Mouse (Mus musculus): ENCODE measurements around the gene Abhd14b.
"Not testable (repeated sequence)": the region's sequence is repeated elsewhere in the genome, so short reads cannot be mapped to it uniquely, and the experiment has no call there.

Gene Abhd14b

DNA sequence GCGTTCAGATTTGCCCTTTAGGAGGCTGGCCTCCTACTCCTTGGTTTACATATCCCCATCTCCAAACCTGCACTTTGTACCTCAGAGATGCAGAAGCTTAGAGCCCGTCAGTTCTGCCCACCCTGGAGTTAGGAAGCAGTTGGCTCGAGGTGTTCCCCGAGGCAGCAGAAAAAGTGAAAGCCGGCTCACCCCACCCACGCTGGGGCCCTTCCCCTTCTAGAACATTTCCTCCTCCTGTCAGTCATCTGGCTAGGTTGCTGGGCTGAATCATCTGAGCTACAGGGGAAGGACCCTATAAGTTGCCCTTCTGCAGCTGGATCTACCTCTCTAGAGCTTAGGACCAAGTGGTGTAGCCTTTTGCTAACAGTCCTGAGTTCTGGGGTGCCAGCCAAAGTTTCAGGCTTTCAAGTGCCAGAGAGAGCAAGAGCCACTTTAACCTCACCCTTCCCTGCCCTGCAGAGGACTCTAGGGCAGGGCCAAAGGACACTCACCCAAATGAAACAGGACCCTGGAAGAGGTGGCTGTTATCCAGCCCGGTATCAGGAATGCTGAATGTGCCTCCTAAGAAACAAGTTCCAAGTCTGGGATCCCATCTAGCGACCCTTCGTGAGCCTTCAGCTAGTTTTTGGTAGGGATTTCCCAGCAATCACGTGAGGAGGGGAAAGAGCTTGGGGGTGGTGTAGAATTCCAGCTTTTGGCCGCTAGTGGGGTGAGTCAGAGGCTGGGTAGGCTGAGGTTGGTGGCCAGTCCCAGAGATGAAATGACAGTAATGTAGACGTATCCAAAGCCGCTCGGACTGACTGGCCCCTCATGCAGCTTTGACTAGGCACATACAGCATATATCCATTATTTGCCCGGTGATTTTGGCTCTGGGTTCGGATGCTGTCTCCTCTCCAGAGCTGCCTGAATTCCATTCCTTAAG, 29.0 kb downstream of the Abhd14b start:
- peak; percentile 19; the same call in 1 of the 2 replicates for ATAC-seq (ENCODE audit: low TSS enrichment)

DNA sequence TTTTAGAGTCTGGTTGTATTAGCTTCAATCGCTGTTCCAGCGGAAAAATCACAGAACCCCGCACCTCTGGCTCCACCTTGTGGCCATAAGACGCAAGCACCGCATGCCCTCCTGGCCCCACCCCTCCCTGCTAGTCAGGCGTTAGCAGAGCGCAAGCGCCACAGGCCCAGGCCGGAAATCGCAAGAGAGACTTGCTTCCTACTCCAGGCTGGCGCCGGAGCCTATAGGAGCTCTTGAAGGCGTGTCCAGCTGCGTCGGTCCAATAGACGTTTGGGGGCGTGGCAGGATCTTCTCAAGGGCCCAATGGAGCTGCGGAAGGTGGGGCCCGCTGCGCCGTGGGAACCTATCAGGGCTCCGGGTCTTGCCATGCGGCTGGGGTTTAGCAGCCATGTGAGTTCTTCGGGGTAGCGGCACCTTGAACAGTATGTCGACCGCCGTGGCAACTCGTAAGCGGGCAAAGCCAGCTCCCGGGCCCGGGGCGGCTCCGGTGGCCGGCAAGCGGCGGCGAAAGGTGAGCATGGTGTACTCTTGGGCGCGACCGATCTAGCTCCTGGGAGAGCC, 29.7 kb downstream of the Abhd14b start, which contains the start of gene Parp3:
TSS of gene Parp3 (minus strand) at position 26 of the 561 bp plus-strand sequence.
- peak; percentile 94 for ATAC-seq (ENCODE audit: low TSS enrichment)

DNA sequence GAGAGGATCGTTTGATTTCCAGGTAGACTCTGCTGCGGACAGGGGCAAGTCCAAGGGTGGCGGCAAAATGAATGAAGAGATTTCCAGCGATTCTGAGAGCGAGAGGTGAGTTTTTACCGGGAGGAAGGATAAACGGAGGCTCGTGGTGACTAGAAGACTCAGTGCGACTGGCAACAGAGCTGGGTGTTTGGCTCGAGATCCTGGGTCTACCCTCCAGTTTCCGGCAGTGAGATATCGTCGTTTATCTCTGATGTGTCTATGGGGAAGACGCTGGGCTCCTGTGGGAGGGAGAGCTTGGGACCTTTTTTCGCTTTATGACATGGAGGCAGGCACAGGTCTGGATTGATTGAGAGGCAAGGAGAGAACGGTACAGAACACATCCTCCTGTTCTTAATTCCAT, 30.4 kb downstream of the Abhd14b start:
- no peak for ATAC-seq (ENCODE audit: low TSS enrichment)

DNA sequence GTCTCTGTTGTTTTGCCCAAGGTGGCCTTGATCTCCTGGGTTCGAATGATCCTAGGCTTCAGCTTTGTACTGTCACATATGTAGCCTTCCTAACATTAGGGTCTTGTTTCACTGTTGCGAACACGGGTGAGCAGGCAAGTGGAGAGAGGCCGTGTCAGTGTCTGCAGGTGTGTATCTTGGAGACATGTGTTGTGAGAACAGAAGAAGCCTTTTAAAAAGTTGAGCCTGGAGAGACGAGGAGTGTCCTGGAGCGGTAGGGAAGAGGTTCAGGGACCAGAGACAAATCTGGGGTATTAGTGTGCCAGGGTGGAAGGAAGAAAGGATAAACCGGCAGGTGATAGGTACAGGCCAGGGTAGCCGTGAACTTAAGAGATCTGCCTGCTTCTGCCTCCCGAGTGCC, 30.8 kb downstream of the Abhd14b start:
- no peak for ATAC-seq (ENCODE audit: low TSS enrichment)

DNA sequence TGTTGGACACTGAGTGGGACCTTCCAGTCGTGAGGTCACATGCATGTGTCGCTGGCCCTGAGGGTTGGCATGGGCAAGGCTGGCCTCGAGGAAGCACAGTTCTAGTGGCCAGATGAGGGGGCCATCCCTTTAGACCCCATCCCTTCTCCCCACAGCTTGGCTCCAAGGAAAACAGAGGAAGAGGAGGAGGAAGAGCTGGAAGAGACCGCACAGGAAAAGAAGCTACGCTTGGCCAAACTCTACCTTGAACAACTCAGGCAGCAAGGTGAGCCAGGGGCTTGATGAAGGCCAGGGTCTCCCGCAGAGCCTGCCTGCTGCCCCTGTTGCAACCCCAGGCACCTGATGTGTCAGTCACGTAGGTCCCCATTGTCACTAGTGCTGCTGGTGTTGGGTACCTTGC, 33.3 kb downstream of the Abhd14b start:
- ATAC-seq (ENCODE audit: low TSS enrichment), result no peak

DNA sequence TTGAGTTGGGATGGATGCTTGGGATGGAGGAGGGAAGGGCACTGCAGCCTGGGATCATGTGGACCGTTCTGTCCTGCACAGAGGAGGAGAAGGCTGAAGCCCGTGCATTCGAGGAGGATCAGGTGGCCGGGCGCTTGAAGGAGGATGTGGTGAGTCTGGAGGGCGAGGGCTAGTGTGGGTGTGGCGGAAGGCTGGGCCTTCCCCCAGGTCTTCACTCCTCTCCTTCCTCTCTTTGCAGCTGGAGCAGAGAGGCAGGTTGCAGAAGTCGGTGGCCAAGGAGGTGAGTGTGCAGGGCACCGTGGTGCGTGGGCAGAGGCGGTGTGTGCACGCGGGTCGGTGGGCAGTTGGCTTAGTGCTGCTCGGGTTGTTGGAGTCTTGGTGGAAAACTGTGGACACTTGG, 33.8 kb downstream of the Abhd14b start:
- no peak for ATAC-seq (ENCODE audit: low TSS enrichment)

DNA sequence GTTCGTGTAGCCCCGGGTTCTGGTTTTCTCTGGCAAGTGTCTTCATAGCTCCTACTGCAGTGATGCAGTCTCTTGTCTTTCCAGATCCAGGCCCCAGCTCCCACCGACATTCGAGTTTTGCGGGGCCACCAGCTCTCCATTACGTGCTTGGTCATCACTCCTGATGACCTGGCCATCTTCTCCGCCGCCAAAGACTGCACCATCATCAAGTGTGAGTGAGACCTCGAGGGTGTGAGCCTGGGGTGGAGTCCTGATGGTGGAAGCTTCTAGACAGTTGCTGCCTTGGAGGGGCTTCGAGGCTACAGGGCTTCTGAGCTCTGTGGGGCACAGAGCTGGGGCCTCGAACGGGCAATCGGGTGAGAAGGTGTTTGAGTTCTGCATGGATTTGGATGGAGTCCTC, 34.4 kb downstream of the Abhd14b start:
- ATAC-seq (ENCODE audit: low TSS enrichment), result no peak

DNA sequence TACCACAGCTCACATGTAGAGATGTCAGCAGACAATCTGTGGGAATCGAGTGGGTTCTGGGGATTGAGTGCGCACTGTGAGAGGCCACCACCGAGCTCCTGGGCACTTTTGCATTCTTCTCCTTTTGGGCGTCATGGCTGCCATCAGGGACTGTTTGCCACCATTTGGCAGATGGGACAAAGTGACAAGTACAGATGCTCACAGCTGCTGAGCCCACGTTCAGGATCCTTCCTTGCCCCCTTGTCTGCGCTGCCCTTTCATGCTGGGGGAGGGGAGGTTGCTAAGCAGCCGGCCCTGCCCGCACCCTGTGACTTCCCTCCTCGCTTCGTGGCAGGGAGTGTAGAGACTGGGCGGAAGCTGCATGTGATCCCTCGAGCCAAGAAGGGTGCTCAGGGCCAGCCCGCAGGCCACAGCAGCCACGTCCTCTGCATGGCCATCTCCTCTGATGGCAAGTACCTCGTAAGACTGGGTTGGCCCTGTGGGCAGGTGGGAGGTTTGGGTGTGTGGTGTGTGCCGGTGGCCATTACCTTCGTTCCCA, 35.4 kb downstream of the Abhd14b start:
- no peak for ATAC-seq (ENCODE audit: low TSS enrichment)

DNA sequence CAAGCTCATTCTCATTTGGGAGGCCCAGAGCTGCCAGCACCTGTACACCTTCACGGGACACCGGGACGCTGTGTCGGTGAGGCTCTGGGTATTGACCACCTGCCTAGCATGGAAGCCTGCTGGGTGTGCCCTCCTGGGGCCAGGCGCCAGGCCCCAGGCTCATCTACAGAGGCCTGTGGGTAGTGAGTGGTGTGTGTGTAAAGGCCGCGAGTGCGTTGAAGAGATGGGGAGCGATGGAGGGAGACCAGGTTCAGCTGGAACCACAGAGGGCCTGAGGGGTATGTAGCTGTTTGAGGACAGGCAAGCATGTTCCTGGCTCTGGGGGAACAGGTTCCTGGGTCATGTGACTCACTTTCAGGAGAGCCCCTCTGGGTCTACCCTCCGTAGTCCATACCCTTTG, 35.9 kb downstream of the Abhd14b start:
- no peak for ATAC-seq (ENCODE audit: low TSS enrichment)

DNA sequence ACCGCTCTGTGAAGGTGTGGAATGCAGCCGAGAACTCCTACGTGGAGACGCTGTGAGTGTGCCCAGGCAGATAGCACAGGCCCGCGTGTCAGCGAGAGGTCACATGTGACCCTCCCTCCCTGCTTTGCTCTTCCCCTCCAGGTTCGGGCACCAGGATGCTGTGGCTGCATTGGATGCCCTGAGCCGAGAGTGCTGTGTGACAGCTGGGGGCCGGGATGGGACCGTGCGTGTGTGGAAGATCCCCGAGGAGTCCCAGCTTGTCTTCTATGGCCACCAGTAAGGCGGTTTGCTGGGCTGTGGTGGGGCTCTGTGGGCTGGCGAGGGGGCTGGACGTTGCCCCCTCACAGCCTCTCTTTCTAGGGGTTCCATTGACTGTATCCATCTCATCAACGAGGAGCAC, 36.3 kb downstream of the Abhd14b start:
- ATAC-seq (ENCODE audit: low TSS enrichment), result no peak

DNA sequence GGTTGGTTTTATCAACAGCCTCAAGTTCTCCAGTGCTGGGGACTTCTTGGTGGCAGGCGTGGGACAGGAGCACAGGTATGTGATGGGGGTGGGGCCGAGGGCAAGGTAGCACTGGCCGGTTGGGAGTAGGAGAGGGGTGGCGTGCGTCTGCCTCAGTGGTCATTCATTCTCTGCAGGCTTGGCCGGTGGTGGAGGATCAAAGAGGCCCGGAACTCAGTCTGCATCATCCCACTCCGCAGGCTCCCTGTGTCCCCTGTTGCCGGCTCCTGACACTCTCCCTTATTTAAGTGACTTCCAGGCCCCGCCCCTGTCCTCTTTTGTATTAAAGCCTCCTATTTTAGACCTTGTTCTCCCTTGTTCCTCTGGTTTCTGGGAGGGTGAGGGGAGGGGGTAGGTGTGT, 37.8 kb downstream of the Abhd14b start:
- no peak for ATAC-seq (ENCODE audit: low TSS enrichment)

DNA sequence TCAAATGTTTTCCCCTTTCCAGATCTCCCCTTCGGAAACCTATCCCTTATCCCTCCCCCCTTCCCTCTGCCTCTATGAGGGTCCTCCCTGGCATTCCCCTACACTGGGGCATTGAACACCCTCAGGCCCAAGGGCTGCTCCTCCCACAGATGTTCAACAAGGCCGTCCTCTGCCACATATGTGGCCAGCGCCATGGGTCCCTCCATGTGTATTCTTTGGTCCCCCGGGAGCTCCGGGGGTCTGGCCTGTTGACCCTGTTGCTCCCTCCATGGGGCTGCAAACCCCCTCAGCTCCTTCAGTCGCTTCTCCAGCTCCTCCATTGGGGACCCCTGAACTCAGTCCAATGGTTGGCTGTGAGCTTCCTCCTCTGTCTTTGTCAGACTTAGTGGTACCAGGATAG, 40.3 kb downstream of the Abhd14b start:
- ATAC-seq (ENCODE audit: low TSS enrichment), result not testable (repeated sequence)

DNA sequence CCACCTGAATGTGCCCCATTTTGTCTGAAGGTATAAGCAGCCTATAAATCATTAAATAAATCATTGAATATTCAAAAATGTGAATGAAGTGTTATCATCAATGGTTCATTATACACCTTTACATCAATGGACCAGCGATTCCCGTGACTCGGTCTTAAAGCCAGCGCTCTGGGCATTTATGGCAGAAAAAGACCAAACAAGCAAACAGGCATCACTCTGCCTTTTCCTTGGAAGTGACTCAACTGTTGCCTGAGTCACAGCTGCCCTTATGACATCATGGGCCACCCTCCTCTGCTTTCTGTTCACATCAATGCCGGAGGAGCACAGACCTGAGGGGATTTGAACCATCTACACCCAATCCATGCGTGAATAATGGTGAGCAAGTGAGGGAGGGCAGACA, 52.4 kb downstream of the Abhd14b start, which contains the start of gene Iqcf1:
TSS of gene Iqcf1 (plus strand) at position 301 of the 400 bp plus-strand sequence.
- ATAC-seq (ENCODE audit: low TSS enrichment), result no peak

DNA sequence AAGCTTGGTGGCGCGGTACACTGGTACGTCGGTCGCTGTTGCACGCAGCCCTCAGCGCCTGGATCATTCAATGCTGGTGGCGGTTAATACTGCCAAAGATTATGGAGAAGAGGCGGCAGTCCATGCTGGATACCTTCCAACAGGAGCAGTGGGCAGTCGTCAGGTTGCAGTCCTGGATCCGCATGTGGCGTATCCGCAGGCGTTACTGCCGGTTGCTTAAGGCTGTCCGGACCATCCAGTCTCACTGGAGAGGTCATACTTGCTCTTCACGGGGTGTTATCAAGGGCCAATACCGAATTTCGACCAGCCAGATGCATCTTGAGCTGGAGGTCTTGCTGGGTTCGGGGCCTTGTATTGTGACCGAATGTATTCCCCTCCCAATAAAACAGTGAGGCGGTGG, 54.6 kb downstream of the Abhd14b start:
- no peak for ATAC-seq (ENCODE audit: low TSS enrichment)

Measured in frontal cortex, adult (tissue).